Mouse (Mus musculus) subcutaneous adipose tissue, adult 2 months (tissue): Measurements from ENCODE around the gene CK137956. TPM values are rescaled to one million over a fixed set of nuclear protein-coding genes. Genes with fewer than 3 reads are reported as not detected.

Experiments used
- polyA plus RNA-seq: library from polyadenylated mRNA; depleted of rRNA; stranded (reverse); fragments of >200 nt; gene quantifications from 2 replicates; pipeline ENCODE4 v1.2.3, GENCODE M21; 2012; ENCODE audit warnings: low replicate concordance; rRNA removed

The CK137956 gene
- not detected in 2 replicates for polyA plus RNA-seq

DNA sequence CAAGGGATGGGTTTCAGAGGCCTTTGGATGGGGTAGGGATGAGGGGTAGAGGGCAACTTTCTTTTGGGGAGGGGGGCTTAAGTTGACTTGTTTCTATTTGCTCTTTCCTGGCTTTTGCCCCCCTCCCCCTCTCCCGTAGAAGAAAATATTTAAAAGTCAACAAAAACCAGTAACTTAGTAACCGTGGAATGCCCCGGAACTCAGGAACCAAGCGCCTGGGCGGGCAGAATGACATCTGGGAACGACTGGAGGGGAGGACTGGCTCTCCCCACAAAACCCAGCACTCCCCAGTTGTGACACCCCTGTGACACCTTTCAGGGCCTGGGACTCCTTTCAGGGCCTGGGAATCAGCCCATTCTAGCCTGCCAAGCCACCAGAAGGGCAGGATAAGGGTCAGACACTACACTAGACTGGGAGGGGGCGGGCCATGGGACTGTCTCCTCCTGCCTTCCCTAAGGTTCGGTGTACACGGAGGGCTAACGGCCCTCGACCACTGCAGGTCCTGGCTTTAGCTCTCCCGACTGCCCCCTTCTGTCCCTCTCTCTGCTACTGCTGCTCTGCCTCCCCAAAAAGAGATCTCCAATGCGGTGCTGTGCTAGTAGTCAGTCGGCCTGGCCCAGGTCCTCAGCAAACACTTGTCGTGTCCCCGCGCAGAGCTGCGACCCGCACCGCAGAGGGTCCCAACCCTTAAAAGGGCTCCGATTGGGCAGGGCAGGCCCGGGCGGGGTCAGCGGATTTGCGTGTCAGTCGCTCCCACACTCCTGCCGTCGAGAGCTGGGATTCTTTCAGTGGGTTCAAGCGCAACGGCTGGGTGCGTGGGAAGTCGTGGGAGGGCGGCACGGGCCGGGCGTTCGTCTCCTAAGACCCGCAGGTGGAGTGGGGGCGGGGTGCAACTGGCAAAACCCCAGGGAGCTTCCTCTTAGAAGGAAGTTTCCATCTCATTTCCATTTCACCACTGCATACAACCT, at the start of gene CK137956:
Gene CK137956 (minus strand): TSS at position 51 of the 968 bp plus-strand sequence.

DNA sequence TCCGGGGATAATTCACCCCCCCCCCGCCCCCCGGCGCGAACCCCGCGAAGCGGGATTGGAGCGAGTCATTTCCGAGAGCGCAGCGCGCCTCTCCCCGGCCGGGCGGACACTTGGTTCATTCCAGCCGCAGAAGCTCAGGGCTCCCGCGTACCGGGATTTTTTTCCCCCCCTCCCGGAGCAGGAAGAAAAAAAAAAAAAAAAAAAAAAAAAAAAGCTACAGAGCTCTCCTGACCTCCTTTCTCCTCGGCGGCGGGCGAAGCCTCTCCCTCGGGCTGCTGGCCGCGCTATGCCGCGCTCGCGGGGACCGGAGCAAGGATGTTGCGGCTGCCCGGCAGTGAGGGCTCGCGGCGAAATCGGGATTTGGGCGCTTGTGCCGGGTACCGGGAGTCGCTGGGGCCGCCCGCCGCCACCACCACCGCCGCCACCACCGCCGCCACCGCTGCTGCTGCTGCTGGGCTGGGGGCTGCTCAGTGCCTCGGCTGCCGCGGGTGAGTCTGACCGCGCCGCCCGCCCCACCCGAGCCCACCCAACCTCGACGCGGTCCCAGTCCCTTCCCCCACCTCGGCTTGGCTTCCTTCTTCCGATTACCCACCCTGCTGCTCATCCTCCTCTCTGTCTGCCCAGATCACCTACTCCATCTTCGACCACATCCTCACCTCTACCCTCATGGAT, 17.2 kb upstream of the CK137956 start, which contains the start of gene Csmd2:
Gene Csmd2 (plus strand): TSS at position 74 of the 672 bp plus-strand sequence.

Other genes with a start within 250 kb of the CK137956 start
- gene Csmd2, start 16.9 kb upstream of the CK137956 start, polyA plus RNA-seq: 0.08 TPM in 1 of 2 replicates, not detected in the other